Mouse (Mus musculus): ENCODE measurements around the gene Atp5mpl. TPM values are rescaled to one million over a fixed set of nuclear protein-coding genes. Genes with fewer than 3 reads are reported as not detected.
"Not testable (repeated sequence)": the region's sequence is repeated elsewhere in the genome, so short reads cannot be mapped to it uniquely, and the experiment has no call there.

The Atp5mpl gene
- total RNA-seq, 2 experiments from 2014 or later = 458 to 498 TPM

GRCm38 (mm10) chr12:111951701-111952100 lies 15.1 kb downstream of the Atp5mpl start:
- DNase-seq (ENCODE audit: low spot score in 2 of 2) = no peak

GRCm38 (mm10) chr12:111950486-111950885 lies 16.3 kb downstream of the Atp5mpl start:
- DNase-seq (ENCODE audit: low spot score in 2 of 2) = no peak

- DNase-seq (ENCODE audit: low spot score in 2 of 2) = peak in 1 of 2 experiments; percentile 46
Measured at GRCm38 (mm10) chr12:111946716-111947115, 20.1 kb downstream of the Atp5mpl start.

- DNase-seq (ENCODE audit: low spot score in 2 of 2) = not testable (repeated sequence)
Measured at GRCm38 (mm10) chr12:111945765-111946655, 20.8 kb downstream of the Atp5mpl start.

DNA sequence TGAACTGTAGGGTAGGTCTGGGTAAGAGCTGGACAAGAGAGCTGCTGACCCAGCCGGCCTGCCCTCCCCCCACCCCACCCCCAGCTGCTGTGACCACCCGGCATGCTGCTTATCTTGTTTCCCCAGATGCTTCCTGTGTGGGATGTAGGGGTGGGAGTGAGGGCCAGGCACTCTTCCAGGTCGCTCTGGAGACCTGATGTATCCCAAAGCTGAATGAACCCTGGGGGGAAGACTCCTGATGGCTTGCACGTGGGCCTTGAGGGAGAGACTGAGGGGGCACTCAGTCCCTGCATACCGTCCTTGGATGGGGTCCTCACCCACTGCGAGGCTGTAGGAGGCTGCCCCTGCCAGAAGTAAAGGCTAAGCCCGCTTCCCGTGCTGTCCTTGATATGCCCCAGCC lies 21.7 kb downstream of the Atp5mpl start:
- DNase-seq (ENCODE audit: low spot score in 2 of 2) = no peak

- not testable (repeated sequence) for DNase-seq (ENCODE audit: low spot score in 2 of 2)
Measured at GRCm38 (mm10) chr12:111944065-111944987, 22.5 kb downstream of the Atp5mpl start.

DNA sequence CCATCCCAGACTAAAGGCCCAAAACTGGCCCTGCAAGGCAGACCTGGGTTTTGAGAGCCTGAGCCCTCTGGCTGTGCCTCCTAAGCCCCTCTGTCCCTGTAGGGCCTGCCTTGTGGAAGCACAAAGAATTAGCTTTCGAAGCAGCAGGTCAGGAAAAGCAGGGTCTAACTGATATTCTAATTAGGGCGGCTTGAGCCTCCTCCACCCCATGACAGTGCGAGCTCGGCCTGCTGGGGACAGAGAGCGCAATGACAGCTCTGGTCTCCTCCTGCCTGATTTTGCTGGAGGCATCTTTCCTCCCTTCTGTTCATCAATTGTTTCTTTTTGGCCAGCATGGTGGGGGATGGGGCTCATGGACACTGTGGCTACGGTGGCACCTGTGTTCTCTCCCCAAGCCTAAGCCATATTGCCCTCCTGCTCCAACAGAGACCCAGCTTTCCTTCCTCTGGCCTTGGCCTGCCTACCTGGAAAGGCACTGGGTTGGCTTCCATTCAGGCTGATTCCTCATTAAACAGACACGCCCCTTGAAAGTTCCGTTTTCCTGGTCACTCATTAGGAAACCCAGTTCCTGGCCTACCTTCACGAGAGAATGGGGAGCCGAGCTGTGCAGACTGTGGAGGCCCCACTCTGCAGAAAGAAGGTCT lies 23.2 kb downstream of the Atp5mpl start:
- no peak for DNase-seq (ENCODE audit: low spot score in 2 of 2)

DNA sequence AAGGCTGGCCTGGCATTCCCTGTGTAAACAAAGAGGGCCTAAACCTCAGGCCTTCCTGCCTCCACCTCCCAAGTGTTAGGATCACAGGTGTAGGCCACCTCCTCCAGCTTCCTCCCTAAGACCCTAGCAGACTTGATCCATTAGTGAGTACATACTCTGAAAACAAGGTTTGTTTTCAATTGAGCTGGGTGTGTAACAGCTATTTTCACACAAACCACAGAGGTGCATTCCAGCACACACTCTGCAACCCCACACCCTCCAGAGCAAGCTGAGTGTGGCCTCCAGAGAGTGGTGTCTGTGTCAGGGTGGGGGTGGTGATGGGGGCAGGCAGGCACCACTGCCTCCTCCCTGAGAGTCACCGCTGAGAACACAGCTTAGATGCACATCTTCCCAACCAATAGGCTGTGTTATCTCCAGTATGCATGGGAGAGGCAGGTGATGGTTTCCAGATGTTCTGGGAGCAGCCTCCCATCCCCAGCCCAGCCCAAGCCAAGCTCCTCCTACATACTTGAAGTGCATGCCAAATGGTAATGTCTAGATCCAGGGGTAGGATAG lies 28.1 kb downstream of the Atp5mpl start:
- no peak for DNase-seq (ENCODE audit: low spot score in 2 of 2)

DNA sequence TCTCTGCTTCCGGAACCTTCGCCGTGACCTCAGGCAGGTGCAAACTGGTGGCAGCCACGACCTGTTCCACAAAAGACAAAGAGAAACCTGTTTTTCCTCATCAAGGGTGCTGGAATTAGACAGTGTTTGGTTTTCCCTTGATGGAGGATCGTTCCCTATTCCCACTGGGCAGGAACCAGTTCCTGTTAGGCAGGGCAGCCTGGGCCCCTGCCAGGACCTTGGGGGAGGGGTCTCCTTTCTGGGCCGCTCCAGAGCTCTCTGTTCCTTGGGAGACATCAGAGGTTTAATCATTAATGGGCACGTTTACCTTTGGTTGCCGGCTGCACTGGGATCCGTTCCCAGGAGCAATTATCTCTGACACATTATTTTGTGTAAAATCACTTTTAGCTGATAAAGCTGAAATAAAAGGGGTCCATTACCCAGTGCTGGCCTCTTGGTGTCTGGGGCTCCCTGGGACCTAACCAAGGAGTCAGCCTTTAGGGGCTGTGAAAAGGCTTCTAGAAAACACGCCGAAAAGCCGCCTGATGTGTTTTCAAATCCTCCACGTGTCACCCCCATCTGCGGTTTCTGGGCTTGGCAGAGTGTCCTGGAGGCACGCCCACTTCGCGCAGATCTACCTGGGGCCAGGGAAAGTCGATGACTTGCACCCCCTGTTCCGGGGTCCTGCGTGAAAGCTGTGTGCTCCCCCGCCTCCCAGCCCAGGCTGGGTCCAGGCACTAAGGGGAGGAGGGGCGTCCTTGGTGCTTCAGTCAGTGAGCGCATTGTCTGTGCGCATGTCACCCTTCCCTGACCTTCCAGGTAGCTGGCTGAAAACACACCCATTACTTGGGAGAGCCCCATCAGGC lies 29.8 kb downstream of the Atp5mpl start:
- peak; percentile 52 to 62 for DNase-seq (ENCODE audit: low spot score in 2 of 2)

DNA sequence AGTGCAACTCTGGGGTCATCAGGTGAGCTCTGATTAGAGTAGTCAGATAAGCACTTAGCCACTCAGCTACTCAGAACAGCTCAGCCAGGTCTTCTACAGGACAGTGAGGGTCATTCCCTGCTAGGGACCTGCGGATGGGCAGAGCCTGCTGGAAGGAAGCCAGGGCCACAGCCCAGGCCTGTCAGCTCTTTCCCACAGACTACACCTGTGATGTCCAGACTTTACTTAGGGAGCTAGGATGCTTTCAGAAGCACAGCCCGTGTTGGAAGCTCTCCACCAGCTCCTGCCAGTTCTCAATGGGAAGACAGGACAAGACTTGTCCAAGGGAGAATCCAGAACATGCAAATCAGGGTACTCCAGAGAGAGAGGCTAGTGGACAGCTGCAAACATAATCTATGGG lies 32.8 kb downstream of the Atp5mpl start:
- no peak for DNase-seq (ENCODE audit: low spot score in 2 of 2)

GRCm38 (mm10) chr12:111933032-111933704 lies 33.6 kb downstream of the Atp5mpl start:
- no peak for DNase-seq (ENCODE audit: low spot score in 2 of 2)

- no peak for DNase-seq (ENCODE audit: low spot score in 2 of 2)
Measured at GRCm38 (mm10) chr12:111932513-111932912, 34.3 kb downstream of the Atp5mpl start.

DNA sequence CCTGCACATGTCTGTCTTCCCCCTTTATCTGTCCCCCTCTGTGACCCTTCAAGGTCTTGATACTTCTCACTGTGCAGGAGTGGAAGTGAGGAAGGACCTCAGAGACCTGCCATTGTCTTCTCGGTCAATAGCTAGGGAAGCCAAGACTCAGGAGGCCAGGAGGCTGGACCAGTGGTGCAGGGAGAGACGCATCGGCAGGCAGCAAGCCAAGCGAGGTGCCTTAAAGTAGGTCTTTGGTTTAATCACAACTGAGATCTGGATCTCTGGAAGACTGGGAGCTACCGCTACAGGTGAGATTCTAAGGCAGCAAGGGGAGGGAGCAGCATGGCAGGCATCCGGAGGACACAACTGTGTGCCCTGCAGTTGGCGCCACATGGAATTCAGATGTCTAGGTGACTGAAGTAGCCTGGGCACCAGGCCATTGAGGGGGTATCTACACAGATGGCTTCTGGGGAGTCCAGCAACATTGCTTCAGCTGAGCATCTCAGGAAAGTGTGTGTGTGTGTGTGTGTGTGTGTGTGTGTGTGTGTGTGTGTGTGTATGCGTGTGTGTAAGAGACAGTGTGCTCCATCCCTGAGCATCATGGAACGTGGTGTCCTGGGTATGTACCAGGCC lies 35.3 kb downstream of the Atp5mpl start:
- no peak for DNase-seq (ENCODE audit: low spot score in 2 of 2)

GRCm38 (mm10) chr12:111928411-111928966 lies 38.3 kb downstream of the Atp5mpl start:
- DNase-seq (ENCODE audit: low spot score in 2 of 2) = no peak

DNA sequence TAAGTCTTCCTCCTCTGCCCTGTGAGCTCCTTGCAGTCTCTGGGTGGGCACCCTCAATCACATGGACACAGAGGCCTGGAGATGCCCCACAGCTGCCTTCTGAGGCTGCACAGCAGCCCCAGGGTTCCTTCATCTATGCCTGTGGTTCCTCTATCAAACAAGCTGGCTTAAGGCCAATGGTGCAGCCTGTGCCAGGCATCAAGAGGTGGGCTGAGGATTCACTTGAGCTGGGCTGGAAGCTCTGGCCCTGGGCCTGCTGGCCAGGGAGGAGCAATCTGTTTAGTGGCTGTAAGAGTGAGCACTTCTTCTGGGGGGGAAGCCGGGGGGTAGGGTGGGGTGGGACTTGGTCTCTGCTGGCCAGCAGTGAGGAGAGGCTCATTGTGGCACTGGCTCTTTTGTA lies 39.4 kb downstream of the Atp5mpl start:
- peak in 1 of 2 experiments; percentile 38 for DNase-seq (ENCODE audit: low spot score in 2 of 2)

GRCm38 (mm10) chr12:111923117-111923516 lies 43.7 kb downstream of the Atp5mpl start:
- DNase-seq (ENCODE audit: low spot score in 2 of 2) = no peak

DNA sequence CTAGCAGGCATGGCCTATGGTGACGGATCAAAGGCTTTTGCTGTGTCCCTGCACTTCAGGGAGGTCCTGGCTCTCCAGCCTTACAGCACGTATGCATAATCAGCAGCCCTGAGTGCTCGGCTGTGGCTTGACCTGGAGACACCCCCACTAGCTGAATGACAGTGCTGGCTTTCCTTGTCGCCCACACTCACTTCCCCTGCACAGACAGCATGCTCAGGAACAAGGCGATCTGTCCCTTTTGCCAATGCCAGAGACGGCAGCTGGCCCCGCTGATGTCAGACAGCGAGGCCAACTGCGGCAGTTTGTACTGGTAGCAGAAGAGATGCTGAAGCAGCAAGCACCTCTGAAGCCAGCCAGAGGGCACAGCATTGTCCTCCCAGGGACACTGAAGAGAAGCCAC lies 46.7 kb downstream of the Atp5mpl start:
- peak; percentile 63 to 68 for DNase-seq (ENCODE audit: low spot score in 2 of 2)

DNA sequence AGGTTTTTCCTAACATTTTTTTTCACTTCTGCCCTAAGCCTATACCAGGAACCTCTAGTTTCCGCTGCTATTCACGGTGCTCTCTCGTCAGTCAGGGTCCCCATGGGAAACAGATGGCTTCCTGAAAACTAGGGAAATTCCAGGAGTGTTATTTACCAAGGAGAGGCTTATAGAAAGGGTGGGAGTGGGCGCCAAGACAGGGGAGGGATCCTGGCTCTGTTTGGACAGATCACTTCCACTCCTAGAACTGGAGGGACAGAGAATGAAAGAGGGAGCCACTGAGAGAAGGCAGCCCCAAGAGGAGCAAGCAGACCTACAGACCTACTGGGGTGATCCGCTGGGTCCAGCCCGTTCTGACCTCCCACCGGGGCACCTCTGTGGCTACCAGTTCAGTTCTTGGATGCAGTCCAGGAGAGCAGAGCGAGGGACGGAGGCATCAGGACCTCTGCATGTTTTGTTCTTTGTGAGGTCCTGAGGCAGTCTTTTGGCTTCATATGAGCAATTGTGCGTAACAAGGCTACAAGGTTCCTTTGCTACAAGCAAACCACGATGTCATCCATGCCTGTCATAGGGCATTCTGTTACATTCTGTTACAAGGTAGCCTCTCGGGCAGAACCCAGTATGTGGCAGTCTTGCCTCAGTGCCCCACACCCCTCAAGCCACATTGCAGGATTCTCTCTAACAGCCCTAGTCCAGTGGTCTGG lies 50.1 kb downstream of the Atp5mpl start:
- no peak for DNase-seq (ENCODE audit: low spot score in 2 of 2)
